Mouse (Mus musculus): ENCODE results near the gene Klhdc4. TPM values are rescaled to one million over a fixed set of nuclear protein-coding genes. Genes with fewer than 3 reads are reported as not detected.

Gene Klhdc4
- polyA plus RNA-seq, 1 experiment from 2014 or later: 41.2 TPM

GRCm38 (mm10) chr8:121829777-121830362 lies 501 bp upstream of the Klhdc4 start:
- H3K36me3 ChIP-seq: no peaks in the 10 kb centered on the region
- H3K4me3 ChIP-seq: peak overlapping the region; percentile 91
- H3K9me3 ChIP-seq: no peaks in the 10 kb centered on the region
- WGBS: 20% methylated on average over 18 of the region's 18 CpGs
- 0 out of 2 replicates have a peak, but pooled peaks have one; percentile 15 for ATAC-seq (ENCODE audit: insufficient number of reproducible peaks, insufficient read depth, low FRiP score, low TSS enrichment, low read depth)
- peak overlapping the region; percentile 51; the same call in 1 of the 2 replicates for H3K27ac ChIP-seq
- H3K4me1 ChIP-seq: peaks cover 19% of the 10 kb centered on the region
- H3K9ac ChIP-seq: peak overlapping the region; percentile 91
- H3K27me3 ChIP-seq: no peaks in the 10 kb centered on the region
- H3K4me2 ChIP-seq: peak overlapping the region; percentile 95

GRCm38 (mm10) chr8:121828376-121829023 lies 869 bp downstream of the Klhdc4 start:
- Histone ChIP-seq H3K27me3 (no peaks in the 10 kb centered on the region), H3K4me2 (peak overlapping the region; percentile 95), H3K9ac (peak overlapping the region; percentile 91), H3K4me1 (peaks cover 19% of the 10 kb centered on the region), H3K36me3 (no peaks in the 10 kb centered on the region), H3K9me3 (no peaks in the 10 kb centered on the region), H3K4me3 (peak overlapping the region; percentile 91), H3K27ac (no peak overlapping the region)
- WGBS: 31% methylated on average over 10 of the region's 10 CpGs
- no peak for ATAC-seq (ENCODE audit: insufficient number of reproducible peaks, insufficient read depth, low FRiP score, low TSS enrichment, low read depth)

DNA sequence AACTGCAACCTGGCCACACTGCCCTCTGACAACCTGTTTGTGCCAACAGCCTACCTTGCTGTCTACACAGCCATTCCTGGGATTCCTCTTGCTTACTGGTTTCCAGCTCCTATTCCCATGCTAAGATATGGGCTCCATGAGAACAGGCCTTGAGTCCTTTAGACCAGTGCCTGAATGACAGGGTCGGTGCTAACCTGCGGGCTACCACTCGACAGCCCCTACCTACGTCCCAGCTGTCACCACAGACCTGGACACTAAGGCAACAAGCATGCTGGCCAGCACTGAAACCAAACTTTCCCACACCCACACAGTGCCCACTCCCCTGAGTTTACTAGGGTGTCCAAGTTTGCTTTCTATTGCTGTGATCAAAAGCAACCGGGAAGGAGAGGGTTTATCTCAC lies 1.6 kb downstream of the Klhdc4 start:
- peak overlapping the region; percentile 95 for H3K4me2 ChIP-seq
- no peak overlapping the region for H3K9ac ChIP-seq
- peaks cover 19% of the 10 kb centered on the region for H3K4me1 ChIP-seq
- 92% methylated on average over 5 of the region's 5 CpGs for WGBS
- no peak overlapping the region for H3K27ac ChIP-seq
- H3K27me3 ChIP-seq: no peaks in the 10 kb centered on the region
- ATAC-seq (ENCODE audit: insufficient number of reproducible peaks, insufficient read depth, low FRiP score, low TSS enrichment, low read depth): no peak
- 0 out of 2 replicates have a peak overlapping the region, but pooled peaks have one; percentile 91 for H3K4me3 ChIP-seq
- no peaks in the 10 kb centered on the region for H3K9me3 ChIP-seq
- no peaks in the 10 kb centered on the region for H3K36me3 ChIP-seq

GRCm38 (mm10) chr8:121821770-121822169 lies 7.6 kb downstream of the Klhdc4 start:
- H3K4me3 ChIP-seq: no peak overlapping the region
- WGBS: 93% methylated on average over 9 of the region's 9 CpGs
- H3K9ac ChIP-seq: no peak overlapping the region
- no peak overlapping the region for H3K4me2 ChIP-seq
- H3K36me3 ChIP-seq: peaks cover 45% of the 10 kb centered on the region
- H3K9me3 ChIP-seq: no peaks in the 10 kb centered on the region
- H3K27ac ChIP-seq: no peak overlapping the region
- no peaks in the 10 kb centered on the region for H3K27me3 ChIP-seq
- no peaks in the 10 kb centered on the region for H3K4me1 ChIP-seq
- ATAC-seq (ENCODE audit: insufficient number of reproducible peaks, insufficient read depth, low FRiP score, low TSS enrichment, low read depth): no peak

- no peak overlapping the region for H3K27ac ChIP-seq
- peaks cover 45% of the 10 kb centered on the region for H3K36me3 ChIP-seq
- H3K27me3 ChIP-seq: no peaks in the 10 kb centered on the region
- no peak for ATAC-seq (ENCODE audit: insufficient number of reproducible peaks, insufficient read depth, low FRiP score, low TSS enrichment, low read depth)
- H3K9me3 ChIP-seq: no peaks in the 10 kb centered on the region
- H3K9ac ChIP-seq: no peak overlapping the region
- H3K4me1 ChIP-seq: no peaks in the 10 kb centered on the region
- no peak overlapping the region for H3K4me3 ChIP-seq
- 86% methylated on average over 11 of the region's 11 CpGs for WGBS
- no peak overlapping the region for H3K4me2 ChIP-seq
Measured at GRCm38 (mm10) chr8:121821320-121821719, 8.0 kb downstream of the Klhdc4 start.

- ATAC-seq (ENCODE audit: insufficient number of reproducible peaks, insufficient read depth, low FRiP score, low TSS enrichment, low read depth): no peak
- H3K4me3 ChIP-seq: no peak overlapping the region
- H3K36me3 ChIP-seq: peaks cover 48% of the 10 kb centered on the region
- no peaks in the 10 kb centered on the region for H3K9me3 ChIP-seq
- 92% methylated on average over 6 of the region's 6 CpGs for WGBS
- no peak overlapping the region for H3K27ac ChIP-seq
- H3K27me3 ChIP-seq: no peaks in the 10 kb centered on the region
- no peak overlapping the region for H3K9ac ChIP-seq
- H3K4me1 ChIP-seq: no peaks in the 10 kb centered on the region
- H3K4me2 ChIP-seq: no peak overlapping the region
Measured at GRCm38 (mm10) chr8:121820840-121821239, 8.5 kb downstream of the Klhdc4 start.

- peaks cover 74% of the 10 kb centered on the region for H3K36me3 ChIP-seq
- 79% methylated on average over 7 of the region's 7 CpGs for WGBS
- no peak overlapping the region for H3K27ac ChIP-seq
Measured at GRCm38 (mm10) chr8:121818226-121818625, 11.1 kb downstream of the Klhdc4 start.

DNA sequence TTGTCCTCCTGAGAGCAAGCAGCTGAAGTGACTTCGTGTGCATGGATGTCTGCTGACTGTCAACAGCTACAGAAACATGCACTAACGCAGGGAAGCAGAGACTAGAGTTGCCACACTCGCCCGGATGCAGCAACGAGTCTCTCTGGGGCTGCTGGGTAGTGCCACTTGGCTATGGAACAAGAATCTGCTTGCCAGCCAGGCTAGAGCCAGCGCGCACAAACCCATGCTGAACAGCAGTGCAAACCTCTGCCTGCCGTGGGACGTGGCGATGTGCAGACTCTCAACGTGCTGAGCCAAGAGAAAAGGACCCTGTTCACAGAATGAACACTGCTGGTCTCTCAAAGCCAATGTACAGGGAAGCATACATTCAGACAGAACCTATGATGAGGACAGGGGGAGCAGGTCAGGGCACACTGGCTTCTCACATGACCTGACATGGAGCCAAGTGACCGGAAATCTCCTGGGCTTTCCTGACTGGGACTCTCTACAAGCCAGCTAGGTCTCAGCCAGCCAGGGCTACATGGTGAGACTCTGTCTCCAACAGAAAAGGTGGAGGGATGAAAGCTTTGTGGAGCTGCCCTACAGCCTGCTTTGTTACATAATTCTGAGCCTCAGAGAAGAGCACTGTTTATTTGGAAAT lies 17.3 kb downstream of the Klhdc4 start:
- no peaks in the 10 kb centered on the region for H3K9me3 ChIP-seq
- H3K27me3 ChIP-seq: no peaks in the 10 kb centered on the region
- no peak overlapping the region for H3K4me2 ChIP-seq
- 93% methylated on average over 12 of the region's 12 CpGs for WGBS
- no peak overlapping the region for H3K4me3 ChIP-seq
- peaks cover 63% of the 10 kb centered on the region for H3K36me3 ChIP-seq
- H3K4me1 ChIP-seq: no peaks in the 10 kb centered on the region
- no peak overlapping the region for H3K27ac ChIP-seq
- no peak for ATAC-seq (ENCODE audit: insufficient number of reproducible peaks, insufficient read depth, low FRiP score, low TSS enrichment, low read depth)
- no peak overlapping the region for H3K9ac ChIP-seq

More at GRCm38 (mm10) chr8:121818226-121818625, 11.1 kb downstream of the Klhdc4 start:
- H3K4me1 ChIP-seq: no peaks in the 10 kb centered on the region
- H3K9me3 ChIP-seq: no peaks in the 10 kb centered on the region
- no peaks in the 10 kb centered on the region for H3K27me3 ChIP-seq
- no peak overlapping the region for H3K4me3 ChIP-seq
- no peak overlapping the region for H3K9ac ChIP-seq
- ATAC-seq (ENCODE audit: insufficient number of reproducible peaks, insufficient read depth, low FRiP score, low TSS enrichment, low read depth): no peak
- no peak overlapping the region for H3K4me2 ChIP-seq

DNA sequence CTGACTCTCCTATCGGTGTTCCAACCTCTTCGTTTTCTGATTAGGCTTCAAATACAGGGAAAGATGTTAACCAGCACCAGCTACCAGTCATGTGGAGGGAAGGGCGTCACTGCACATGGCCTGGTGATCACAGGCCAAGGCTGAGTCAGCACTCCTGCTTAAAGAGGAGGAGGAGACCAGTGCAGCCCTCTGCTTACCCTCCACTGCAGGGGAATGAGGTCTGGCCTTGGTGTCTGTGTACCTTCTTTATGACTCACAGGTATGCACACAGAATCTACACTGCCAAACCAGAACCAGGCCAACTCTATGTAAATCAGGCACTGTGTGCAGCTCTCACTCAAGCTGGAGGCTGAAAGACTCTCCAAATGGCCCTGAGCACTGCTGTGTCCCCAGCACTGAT lies 17.9 kb downstream of the Klhdc4 start:
- peaks cover 63% of the 10 kb centered on the region for H3K36me3 ChIP-seq
- no peaks in the 10 kb centered on the region for H3K4me1 ChIP-seq
- H3K27me3 ChIP-seq: no peaks in the 10 kb centered on the region
- H3K4me3 ChIP-seq: no peak overlapping the region
- no peaks in the 10 kb centered on the region for H3K9me3 ChIP-seq
- no peak for ATAC-seq (ENCODE audit: insufficient number of reproducible peaks, insufficient read depth, low FRiP score, low TSS enrichment, low read depth)
- no peak overlapping the region for H3K27ac ChIP-seq
- no peak overlapping the region for H3K4me2 ChIP-seq
- WGBS: 93% methylated on average over 3 of the region's 3 CpGs
- no peak overlapping the region for H3K9ac ChIP-seq

DNA sequence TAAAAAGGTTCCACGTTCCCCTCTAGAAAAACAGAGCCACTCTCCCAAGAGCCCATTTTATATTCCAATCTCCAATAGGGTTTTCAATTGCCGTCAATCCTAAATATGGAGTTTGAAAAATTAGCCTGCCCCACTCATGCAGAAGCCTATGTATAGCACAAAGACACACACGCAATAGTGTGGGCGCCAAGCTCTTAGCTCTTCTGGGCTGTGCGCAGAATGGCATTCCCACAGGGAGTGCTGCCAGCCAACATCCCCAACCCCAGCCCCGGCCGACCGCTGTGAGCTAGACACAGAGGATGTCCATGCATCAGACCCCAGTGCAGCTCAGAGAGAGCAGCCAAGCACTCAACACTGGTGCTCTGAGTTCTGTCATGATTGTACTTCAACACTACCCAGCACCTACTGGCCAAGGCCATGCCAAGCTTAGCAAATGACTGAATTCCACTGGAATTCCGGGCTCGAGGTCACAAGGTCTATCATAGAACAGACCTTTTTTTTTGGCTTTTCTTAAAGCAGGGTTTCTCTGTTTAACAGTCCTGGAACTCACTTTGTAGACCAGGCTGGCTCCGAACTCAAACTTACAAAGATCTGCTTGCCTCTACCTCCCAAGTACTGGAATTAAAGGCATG lies 19.7 kb downstream of the Klhdc4 start:
- H3K4me1 ChIP-seq: peaks cover 8% of the 10 kb centered on the region
- 93% methylated on average over 11 of the region's 11 CpGs for WGBS
- no peak overlapping the region for H3K27ac ChIP-seq
- peaks cover 65% of the 10 kb centered on the region for H3K36me3 ChIP-seq
- no peaks in the 10 kb centered on the region for H3K27me3 ChIP-seq
- no peak overlapping the region for H3K4me3 ChIP-seq
- no peaks in the 10 kb centered on the region for H3K9me3 ChIP-seq
- H3K9ac ChIP-seq: no peak overlapping the region
- H3K4me2 ChIP-seq: no peak overlapping the region
- ATAC-seq (ENCODE audit: insufficient number of reproducible peaks, insufficient read depth, low FRiP score, low TSS enrichment, low read depth): no peak

- no peak for ATAC-seq (ENCODE audit: insufficient number of reproducible peaks, insufficient read depth, low FRiP score, low TSS enrichment, low read depth)
- H3K36me3 ChIP-seq: peaks cover 63% of the 10 kb centered on the region
- WGBS: 76% methylated on average over 11 of the region's 11 CpGs
- H3K4me1 ChIP-seq: peaks cover 8% of the 10 kb centered on the region
- H3K9me3 ChIP-seq: no peaks in the 10 kb centered on the region
- no peak overlapping the region for H3K4me2 ChIP-seq
- no peak overlapping the region for H3K27ac ChIP-seq
- H3K4me3 ChIP-seq: no peak overlapping the region
- no peak overlapping the region for H3K9ac ChIP-seq
- no peaks in the 10 kb centered on the region for H3K27me3 ChIP-seq
Measured at GRCm38 (mm10) chr8:121808032-121808431, 21.3 kb downstream of the Klhdc4 start.
